Mouse (Mus musculus) leukemia stem cell, adult 10-12 weeks (primary cell): ENCODE data around the gene Tmem265. TPM values are rescaled to one million over a fixed set of nuclear protein-coding genes. Genes with fewer than 3 reads are reported as not detected.

Experiments
- polyA plus RNA-seq: library from polyadenylated mRNA; stranded (reverse); fragments of >175 nt; gene quantifications from 2 replicates; pipeline ENCODE4 v1.2.3, GENCODE M21; 2012; ENCODE audit warnings: low replicate concordance

Tmem265 gene
- 0.52 and 7.1 TPM in 2 replicates for polyA plus RNA-seq

DNA sequence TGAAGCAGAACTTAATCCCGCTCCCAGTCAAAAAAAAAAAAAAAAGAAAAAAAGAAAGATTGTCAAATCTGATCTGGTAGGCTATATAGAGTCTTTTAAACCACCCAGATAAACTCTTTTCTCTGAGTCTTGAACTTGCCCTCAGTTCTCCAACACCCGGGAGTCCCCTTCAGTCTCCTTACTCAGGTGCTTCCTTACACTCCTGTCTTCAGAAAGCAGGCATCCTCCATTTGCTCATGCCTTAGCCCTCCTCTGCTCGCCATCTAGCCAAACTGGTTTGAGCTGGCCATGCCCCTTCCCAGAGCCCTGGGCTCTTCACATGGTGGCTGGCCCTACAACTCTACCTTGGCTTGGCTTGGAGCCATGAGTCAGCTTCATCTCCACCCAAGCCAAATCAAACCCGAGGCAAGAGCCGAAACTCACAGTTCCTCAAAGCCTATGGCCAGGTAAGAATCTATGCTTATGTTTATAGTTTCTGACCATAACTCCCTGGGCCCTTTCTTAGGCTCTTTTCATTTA is at the start of gene Tmem265:
Gene Tmem265, plus strand, starts transcription at position 51 of the 519 bp plus-strand sequence.

GRCm38 (mm10) chr7:127511808-127512230 is 49.4 kb upstream of the Tmem265 start, which contains the start of gene Srcap:
Srcap (plus strand) TSS chr7:127511983.

DNA sequence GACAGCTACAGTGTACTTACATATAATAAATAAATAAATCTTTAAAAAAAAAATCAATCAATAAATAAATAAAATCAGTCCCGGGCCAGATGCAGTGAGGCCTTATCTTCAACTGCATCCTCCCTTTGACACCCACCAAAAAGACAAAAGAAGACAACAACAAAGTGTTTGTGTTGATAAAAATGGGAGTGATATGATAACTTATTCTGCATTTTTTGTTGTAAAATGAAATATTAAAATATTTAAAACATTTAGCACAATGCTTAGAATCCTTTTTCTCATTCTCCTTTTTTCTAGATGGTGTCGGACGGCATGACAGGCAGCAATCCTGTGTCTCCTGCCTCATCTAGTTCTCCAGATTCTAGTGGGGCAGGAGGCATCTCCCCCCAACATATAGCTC is 41.9 kb upstream of the Tmem265 start, which contains the start of gene Gm42715:
Gene Gm42715, plus strand, starts transcription at position 301 of the 400 bp plus-strand sequence.

GRCm38 (mm10) chr7:127572895-127573471 is 11.8 kb downstream of the Tmem265 start, which contains the start of gene Phkg2:
Phkg2 (plus strand) TSS chr7:127573340.

GRCm38 (mm10) chr7:127588011-127588871 is 27.1 kb downstream of the Tmem265 start, which contains the start of the genes Ccdc189 and Rnf40:
Ccdc189 (minus strand) TSS chr7:127588595.
Rnf40 (plus strand) TSS chr7:127588767.

DNA sequence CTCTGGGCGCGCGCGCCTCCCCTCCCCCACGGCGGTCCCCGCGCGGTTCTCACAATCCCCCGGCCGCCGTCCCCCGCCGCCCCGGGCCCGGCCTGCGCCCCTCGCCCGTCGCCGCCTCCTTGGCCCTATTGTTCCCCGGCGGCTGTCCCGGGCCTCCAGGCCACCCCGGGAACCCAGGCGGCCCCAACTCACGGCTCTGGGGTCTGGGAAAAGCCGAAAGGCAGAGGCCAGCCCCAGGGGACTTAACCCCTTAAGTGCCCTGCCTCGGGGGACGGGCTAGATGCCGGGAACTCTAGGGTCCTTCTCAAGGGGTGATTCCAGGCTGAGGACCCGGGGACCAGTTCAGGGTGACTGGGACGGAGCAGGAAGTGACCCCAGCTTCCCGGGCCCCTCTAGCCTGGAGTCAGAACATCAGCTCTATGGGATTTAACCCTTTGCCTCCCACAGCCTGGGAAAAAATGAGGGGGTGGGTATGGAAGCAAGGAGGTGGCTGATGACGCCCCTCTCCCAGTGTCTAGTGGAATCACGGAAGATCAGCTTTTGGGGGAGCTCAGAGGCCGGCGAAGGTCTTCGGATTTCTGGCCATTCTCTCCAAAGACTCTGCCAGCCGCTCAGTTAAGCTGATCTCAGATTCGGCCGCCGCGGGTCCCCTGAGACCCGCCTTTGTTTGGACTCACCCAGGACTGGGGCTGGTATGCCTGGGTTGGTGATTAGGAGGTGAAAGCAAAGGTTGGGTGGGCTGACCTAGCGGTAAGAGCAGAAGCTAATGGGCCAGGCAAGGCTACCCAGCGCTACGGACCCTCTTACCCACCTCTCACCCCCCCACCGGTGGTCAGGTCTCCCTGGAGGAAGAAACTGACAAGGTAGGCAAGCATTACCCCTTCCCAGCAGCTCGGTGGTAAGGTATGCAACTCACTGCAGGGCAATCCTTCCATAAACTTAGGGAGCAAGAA is 54.0 kb downstream of the Tmem265 start, which contains the start of gene Zfp629:
Gene Zfp629, minus strand, starts transcription at position 907 of the 953 bp plus-strand sequence.

Other genes with a start within 250 kb of the Tmem265 start
- gene Zfp768, start 215.8 kb upstream of the Tmem265 start, polyA plus RNA-seq: 5.9 and 11.1 TPM in 2 replicates
- gene Zfp747, start 185.3 kb upstream of the Tmem265 start, polyA plus RNA-seq: 1.4 and 3.4 TPM in 2 replicates
- gene 9130019O22Rik, start 174.2 kb upstream of the Tmem265 start, polyA plus RNA-seq: 0.37 and 0.74 TPM in 2 replicates
- gene E430018J23Rik, start 167.8 kb upstream of the Tmem265 start, polyA plus RNA-seq: 1.5 and 2.1 TPM in 2 replicates
- 0.59 and 1.0 TPM in 2 replicates for gene Zfp764, start 154.6 kb upstream of the Tmem265 start, polyA plus RNA-seq
- 18.8 and 19.7 TPM in 2 replicates for gene Zfp688, start 139.3 kb upstream of the Tmem265 start, polyA plus RNA-seq
- 6.3 and 11.5 TPM in 2 replicates for gene Zfp689, start 112.2 kb upstream of the Tmem265 start, polyA plus RNA-seq
- 97.0 and 102 TPM in 2 replicates for gene Prr14, start 101.8 kb upstream of the Tmem265 start, polyA plus RNA-seq
- 513 and 735 TPM in 2 replicates for gene Fbrs, start 82.2 kb upstream of the Tmem265 start, polyA plus RNA-seq
- gene Srcap, start 49.4 kb upstream of the Tmem265 start, polyA plus RNA-seq: 29.4 and 62.6 TPM in 2 replicates
- gene Gm42715, start 41.8 kb upstream of the Tmem265 start, polyA plus RNA-seq: 34.4 and 37.2 TPM in 2 replicates
- gene Phkg2, start 11.9 kb downstream of the Tmem265 start, polyA plus RNA-seq: 29.8 and 84.9 TPM in 2 replicates
- 5.4 and 6.0 TPM in 2 replicates for gene Ccdc189, start 27.2 kb downstream of the Tmem265 start, polyA plus RNA-seq
- 43.2 and 55.3 TPM in 2 replicates for gene Rnf40, start 27.4 kb downstream of the Tmem265 start, polyA plus RNA-seq
- 13.1 and 23.2 TPM in 2 replicates for gene Zfp629, start 54.4 kb downstream of the Tmem265 start, polyA plus RNA-seq
- gene Bcl7c, start 147.5 kb downstream of the Tmem265 start, polyA plus RNA-seq: 235 and 532 TPM in 2 replicates
- gene Ctf1, start 151.3 kb downstream of the Tmem265 start, polyA plus RNA-seq: 0.69 and 1.3 TPM in 2 replicates
- not detected in 2 replicates for gene Ctf2, start 170.8 kb downstream of the Tmem265 start, polyA plus RNA-seq
- 47.5 and 50.3 TPM in 2 replicates for gene Fbxl19, start 183.2 kb downstream of the Tmem265 start, polyA plus RNA-seq
- 28.7 and 40.4 TPM in 2 replicates for gene Orai3, start 208.4 kb downstream of the Tmem265 start, polyA plus RNA-seq
- gene Setd1a, start 215.3 kb downstream of the Tmem265 start, polyA plus RNA-seq: 110 and 121 TPM in 2 replicates
- 2.2 TPM in 1 of 2 replicates, not detected in the other for gene Gm49388, start 224.2 kb downstream of the Tmem265 start, polyA plus RNA-seq
- 0.69 and 8.5 TPM in 2 replicates for gene Hsd3b7, start 239.2 kb downstream of the Tmem265 start, polyA plus RNA-seq